Mouse (Mus musculus): Measurements from ENCODE around the gene Akt3.

GRCm38 (mm10) chr1:177008777-177009176 lies 249.2 kb downstream of the Akt3 start:
- TF ChIP-seq CTCF (IDR thresholded peaks at IDR 0.05; ENCODE audit: extremely low read depth, insufficient read length, insufficient replicate concordance, low read depth, low read length) (no peak), POLR2A (IDR thresholded peaks at IDR 0.05; ENCODE audit: low read depth, low read length) (no peak)
